Mouse (Mus musculus): ENCODE results near the gene Tigd2. TPM values are rescaled to one million over a fixed set of nuclear protein-coding genes. Genes with fewer than 3 reads are reported as not detected.

Gene Tigd2
- polyA plus RNA-seq, 2 experiments = 4.3 to 12.7 TPM

GRCm38 (mm10) chr6:59250536-59250935 lies 41.9 kb downstream of the Tigd2 start:
- Histone ChIP-seq H3K9ac (ENCODE audit: low read depth, low read length, severe bottlenecking) (no peak overlapping the region), H3K4me2 (replicated peaks; ENCODE audit: low read depth, low read length, severe bottlenecking) (no peak overlapping the region), H3K9me3 (ENCODE audit: control insufficient read depth, low read length) (no peaks in the 10 kb centered on the region), H3K27me3 (ENCODE audit: control insufficient read depth, insufficient read depth, low read length) (no peaks in the 10 kb centered on the region), H3K36me3 (ENCODE audit: control insufficient read depth, insufficient read depth, low read length) (no peaks in the 10 kb centered on the region), H3K4me3 (replicated peaks; ENCODE audit: low read length) (no peak overlapping the region), H3K4me1 (ENCODE audit: control insufficient read depth, insufficient read depth, low read length) (no peaks in the 10 kb centered on the region), H3K27ac (replicated peaks; ENCODE audit: low read depth, low read length) (no peak overlapping the region)
- DNase-seq (ENCODE audit: low spot score) (no peak), ATAC-seq (ENCODE audit: low FRiP score, low read depth) (no peak)
- TF ChIP-seq POLR2A (IDR thresholded peaks at IDR 0.05; ENCODE audit: borderline replicate concordance, extremely low read depth, insufficient read depth, insufficient read length) = no peak

- no peak for DNase-seq (ENCODE audit: low spot score)
- no peak overlapping the region for H3K4me2 ChIP-seq (replicated peaks; ENCODE audit: low read depth, low read length, severe bottlenecking)
Measured at GRCm38 (mm10) chr6:59255909-59256308, 47.2 kb downstream of the Tigd2 start.

More at GRCm38 (mm10) chr6:59255909-59256308, 47.2 kb downstream of the Tigd2 start:
- Histone ChIP-seq H3K4me3 (replicated peaks; ENCODE audit: low read length) (no peak overlapping the region), H3K9me3 (ENCODE audit: control insufficient read depth, low read length) (no peaks in the 10 kb centered on the region), H3K4me1 (ENCODE audit: control insufficient read depth, insufficient read depth, low read length) (no peaks in the 10 kb centered on the region), H3K27ac (replicated peaks; ENCODE audit: low read depth, low read length) (no peak overlapping the region), H3K27me3 (ENCODE audit: control insufficient read depth, insufficient read depth, low read length) (no peaks in the 10 kb centered on the region), H3K36me3 (ENCODE audit: control insufficient read depth, insufficient read depth, low read length) (no peaks in the 10 kb centered on the region), H3K9ac (ENCODE audit: low read depth, low read length, severe bottlenecking) (no peak overlapping the region)
- WGBS = 90% methylated on average over 1 of the region's 1 CpGs
- no peak for ATAC-seq (ENCODE audit: low FRiP score, low read depth)
- no peak for TF ChIP-seq POLR2A (IDR thresholded peaks at IDR 0.05; ENCODE audit: borderline replicate concordance, extremely low read depth, insufficient read depth, insufficient read length)

Other genes with a start within 250 kb of the Tigd2 start
- 2.6 and 2.7 TPM in 2 replicates for gene Fam13a, start 184.3 kb upstream of the Tigd2 start, polyA plus RNA-seq (2012; rRNA removed)
- gene Fam13a, start 184.3 kb upstream of the Tigd2 start, polyA plus RNA-seq (2014; fragmentation: Nextera tagmentation; extraction: Ambion mirVana) = 5.7 and 6.3 TPM in 2 replicates
- 0.28 TPM in 2 replicates for gene Gprin3, start 217.4 kb downstream of the Tigd2 start, polyA plus RNA-seq (2012; rRNA removed)
- 1.2 TPM in 2 replicates for gene Gprin3, start 217.4 kb downstream of the Tigd2 start, polyA plus RNA-seq (2014; fragmentation: Nextera tagmentation; extraction: Ambion mirVana)